Mouse (Mus musculus) fat pad, adult 2 months (tissue): ENCODE measurements around the gene Olfr446.

Experiments used
- DNase-seq: peaks from one replicate; pipeline ENCODE4 v3.0.0-alpha.2; 2011; ENCODE audit warnings: low read depth, low spot score; ENCODE audit errors: extremely low read depth

Olfr446 gene

GRCm38 (mm10) chr6:42921077-42921476, at the start of gene Olfr446:
TSS of gene Olfr446 (plus strand) at chr6:42921377.
- DNase-seq: no peak

- no peak for DNase-seq
These were observed 44.9 kb upstream of the Olfr446 start for GRCm38 (mm10) chr6:42876323-42876722.

- no peak for DNase-seq
These were observed 31.0 kb upstream of the Olfr446 start, which contains the start of gene Olfr448 for GRCm38 (mm10) chr6:42890141-42890540. TSS of gene Olfr448 (plus strand) at chr6:42890441.

- no peak for DNase-seq
These were observed 20.8 kb upstream of the Olfr446 start for GRCm38 (mm10) chr6:42900345-42900744.

DNA sequence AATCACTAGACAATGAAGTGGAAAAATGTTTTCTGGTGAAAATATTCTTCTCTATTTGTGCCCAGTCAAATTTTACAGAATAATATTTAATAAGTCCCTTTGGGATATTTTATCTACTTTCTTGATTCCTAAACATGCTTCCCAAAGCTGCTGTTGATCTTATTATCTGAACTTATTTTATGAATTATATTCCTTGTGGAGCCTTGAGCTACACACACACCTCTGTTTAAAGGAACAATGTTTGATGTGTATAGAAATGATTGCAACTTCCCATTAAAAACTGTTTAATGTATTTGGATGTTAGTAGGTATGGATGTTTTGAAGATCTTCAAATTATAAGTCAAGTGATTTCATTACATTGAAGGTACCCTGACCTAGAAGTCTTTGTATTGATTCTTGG, 12.6 kb upstream of the Olfr446 start, which contains the start of gene Olfr447:
Gene Olfr447 (plus strand): TSS at position 301 of the 400 bp plus-strand sequence.
- no peak for DNase-seq

DNA sequence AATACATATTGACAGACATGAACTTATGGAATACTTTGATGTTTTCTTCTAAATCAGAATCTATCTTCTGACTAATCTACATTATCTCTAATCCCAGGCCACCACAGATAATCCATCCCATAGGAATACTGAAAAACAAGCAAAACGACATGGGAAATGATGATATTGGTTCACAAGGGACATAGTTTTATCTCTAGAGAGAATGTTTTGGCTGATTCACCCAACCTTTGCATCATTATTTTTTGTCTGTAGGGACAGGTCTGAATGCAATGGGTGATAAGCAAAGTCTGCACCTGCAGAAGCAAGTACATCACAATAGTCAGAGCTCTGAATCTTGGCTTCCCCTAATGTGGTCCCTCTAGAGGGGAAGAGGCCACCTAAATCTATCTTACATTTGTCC, 27.6 kb downstream of the Olfr446 start, which contains the start of gene Olfr444:
Gene Olfr444 (plus strand): TSS at position 301 of the 400 bp plus-strand sequence.
- no peak for DNase-seq

- DNase-seq: no peak
These were observed 59.2 kb downstream of the Olfr446 start for GRCm38 (mm10) chr6:42980377-42980776.
